Mouse (Mus musculus) cortical plate, adult 2 months (tissue): ENCODE data around the gene Slc16a10.

Experiments used
- CTCF ChIP-seq: fragments of 200-500 bp; IDR thresholded peaks from 2 replicates; pipeline ENCODE4 v1.5.1; 2011; ENCODE audit warnings: mild to moderate bottlenecking, control low read depth, low read length; ENCODE audit not compliant: insufficient read depth; ENCODE audit errors: extremely low read depth
- POLR2A ChIP-seq: fragments of 200-500 bp; IDR thresholded peaks from 2 replicates; pipeline ENCODE4 v1.6.1; 2011; ENCODE audit warnings: mild to moderate bottlenecking, low read length, control low read depth; ENCODE audit not compliant: insufficient read depth; ENCODE audit errors: extremely low read depth

GRCm38 (mm10) chr10:40141864-40142523, at the start of gene Slc16a10:
- no peak for TF ChIP-seq CTCF
- 0 out of 2 replicates have a peak, but pooled peaks have one; percentile 29 for TF ChIP-seq POLR2A
